Mouse (Mus musculus): ENCODE measurements around the gene Zfp974.
"Not testable (repeated sequence)": the region's sequence is repeated elsewhere in the genome, so short reads cannot be mapped to it uniquely, and the experiment has no call there.

The Zfp974 gene

GRCm38 (mm10) chr7:27928818-27929695 is at the start of gene Zfp974:
TSS of gene Zfp974 (minus strand) at chr7:27929460.
- DNase-seq (ENCODE audit: low read depth in 1 of 2, low spot score in 2 of 2) = peak in 1 of 2 experiments; percentile 18

GRCm38 (mm10) chr7:27949451-27949850 is 20.2 kb upstream of the Zfp974 start:
- not testable (repeated sequence) for DNase-seq (ENCODE audit: low read depth in 1 of 2, low spot score in 2 of 2)

GRCm38 (mm10) chr7:27941869-27942268 is 12.6 kb upstream of the Zfp974 start:
- not testable (repeated sequence) for DNase-seq (ENCODE audit: low read depth in 1 of 2, low spot score in 2 of 2)

GRCm38 (mm10) chr7:27933800-27934158 is 4.5 kb upstream of the Zfp974 start:
- DNase-seq (ENCODE audit: low read depth in 1 of 2, low spot score in 2 of 2) = not testable (repeated sequence)

- DNase-seq (ENCODE audit: low read depth in 1 of 2, low spot score in 2 of 2) = peak in 1 of 2 experiments; percentile 12
These were observed 4.0 kb upstream of the Zfp974 start for GRCm38 (mm10) chr7:27933050-27933799.

- DNase-seq (ENCODE audit: low read depth in 1 of 2, low spot score in 2 of 2) = not testable (repeated sequence)
These were observed 2.2 kb downstream of the Zfp974 start for GRCm38 (mm10) chr7:27927041-27927440.

GRCm38 (mm10) chr7:27910952-27911351 is 18.3 kb downstream of the Zfp974 start:
- not testable (repeated sequence) for DNase-seq (ENCODE audit: low read depth in 1 of 2, low spot score in 2 of 2)

- DNase-seq (ENCODE audit: low read depth in 1 of 2, low spot score in 2 of 2) = no peak
These were observed 24.0 kb downstream of the Zfp974 start for GRCm38 (mm10) chr7:27905061-27905848.

GRCm38 (mm10) chr7:27900601-27901000 is 28.7 kb downstream of the Zfp974 start:
- DNase-seq (ENCODE audit: low read depth in 1 of 2, low spot score in 2 of 2) = no peak

- no peak for DNase-seq (ENCODE audit: low read depth in 1 of 2, low spot score in 2 of 2)
These were observed 47.5 kb downstream of the Zfp974 start for GRCm38 (mm10) chr7:27881721-27882120.

- not testable (repeated sequence) for DNase-seq (ENCODE audit: low read depth in 1 of 2, low spot score in 2 of 2)
These were observed 66.7 kb downstream of the Zfp974 start for GRCm38 (mm10) chr7:27862578-27862977.

GRCm38 (mm10) chr7:27860396-27861235 is 68.6 kb downstream of the Zfp974 start:
- peak; percentile 59 to 61 for DNase-seq (ENCODE audit: low read depth in 1 of 2, low spot score in 2 of 2)

GRCm38 (mm10) chr7:27859301-27860251 is 69.7 kb downstream of the Zfp974 start:
- DNase-seq (ENCODE audit: low read depth in 1 of 2, low spot score in 2 of 2) = no peak
